Mouse (Mus musculus): ENCODE data around the gene Mcm5. TPM values are rescaled to one million over a fixed set of nuclear protein-coding genes. Genes with fewer than 3 reads are reported as not detected.

Gene Mcm5
- total RNA-seq, 2 experiments from 2014 or later: 12.7 to 14.2 TPM

DNA sequence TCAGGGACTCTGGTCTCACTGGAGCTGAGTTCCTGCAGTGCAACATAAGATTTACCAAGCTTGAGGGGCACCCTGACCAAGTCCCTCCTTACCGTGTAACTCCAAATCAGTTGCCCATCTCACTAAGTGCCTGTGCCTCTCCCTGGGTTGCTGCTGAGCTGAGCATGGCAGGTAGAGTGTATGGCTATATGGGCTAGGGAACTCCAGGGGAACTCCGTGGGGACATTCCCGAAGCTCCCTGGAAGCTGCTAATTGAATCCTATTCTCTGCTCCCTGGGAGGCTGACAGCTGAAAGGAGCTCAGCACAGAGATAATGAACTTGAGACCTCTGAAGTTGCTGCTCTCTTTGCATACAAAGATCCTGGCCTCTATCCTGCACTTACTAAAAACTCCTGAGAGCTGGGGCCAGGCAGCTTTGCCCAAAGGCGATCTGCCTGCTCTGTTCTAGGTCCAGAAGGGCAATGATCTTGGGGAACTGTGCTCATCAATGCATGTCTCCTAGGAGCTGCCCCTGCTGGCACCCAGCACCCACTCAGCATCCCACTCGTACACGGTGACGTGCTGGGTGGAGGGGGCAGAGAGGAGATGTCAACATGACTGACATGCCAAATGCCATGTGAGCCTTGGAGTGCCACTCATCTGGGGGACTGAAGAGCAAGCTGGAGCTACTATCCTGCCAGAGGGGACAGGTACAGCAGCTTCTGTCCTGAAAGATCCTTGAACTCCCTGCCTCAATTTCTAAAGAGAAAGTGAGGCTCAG is 48.3 kb downstream of the Mcm5 start:
- DNase-seq: no peak

DNA sequence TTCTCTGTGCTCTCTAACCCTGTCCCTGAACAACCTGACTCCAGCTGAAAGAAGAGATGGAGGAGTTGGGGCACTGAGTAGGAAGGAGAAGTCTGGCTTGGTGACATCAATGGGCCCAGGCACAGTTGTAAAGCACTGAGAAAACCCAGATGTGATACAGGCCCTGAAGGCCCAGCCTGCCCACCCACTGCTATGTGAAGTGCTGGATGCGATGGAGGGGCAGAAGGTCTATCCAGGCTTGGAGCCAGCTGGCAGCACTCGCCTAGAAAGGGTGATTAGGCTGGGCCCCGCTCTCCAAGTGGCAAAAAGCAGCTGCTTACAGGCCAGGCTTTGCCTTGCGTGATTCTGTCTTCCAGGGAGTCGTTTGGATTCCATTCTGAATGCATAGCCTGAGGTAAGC is 60.0 kb downstream of the Mcm5 start:
- DNase-seq: no peak

DNA sequence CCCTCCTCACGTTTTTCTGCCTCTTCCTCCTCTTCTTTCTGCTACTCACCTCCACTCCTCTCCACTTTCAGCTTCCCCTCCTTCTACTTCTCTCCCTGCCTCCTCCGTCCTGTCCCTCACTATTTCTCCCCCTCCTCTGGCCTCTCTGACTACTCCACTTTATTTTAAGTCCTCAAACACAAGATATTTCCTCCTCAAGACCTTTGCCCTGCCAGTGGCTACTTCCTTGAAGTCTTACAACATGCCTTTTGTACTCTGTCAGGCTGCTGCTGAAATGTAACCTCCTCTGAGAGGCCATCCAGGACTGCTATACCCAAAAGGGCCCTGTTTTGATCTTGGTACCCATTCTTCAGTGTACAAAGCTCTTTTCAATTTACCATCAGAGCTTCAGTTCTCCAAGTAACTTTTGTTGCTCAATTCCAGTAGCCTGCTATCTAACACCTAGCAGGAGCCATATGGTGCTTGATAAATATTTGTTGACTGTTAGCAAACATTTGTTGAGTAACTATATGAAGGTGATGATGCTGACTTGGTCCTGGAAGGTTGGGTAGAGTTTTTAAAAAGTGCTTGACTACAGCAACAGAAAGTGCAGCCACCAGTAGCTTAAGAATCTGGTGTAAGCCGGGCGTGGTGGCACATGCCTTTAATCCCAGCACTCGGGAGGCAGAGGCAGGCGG is 62.8 kb downstream of the Mcm5 start:
- no peak for DNase-seq

Other genes starting within 250 kb of the Mcm5 start
- gene Isx, start 236.4 kb upstream of the Mcm5 start, total RNA-seq (2021): not detected
- 10 to 100 TPM; 19.0 to 24.1 TPM for gene Hmgxb4, start 116.2 kb upstream of the Mcm5 start, total RNA-seq (2021)
- 10 to 100 TPM; 42.5 to 46.0 TPM for gene Tom1, start 75.9 kb upstream of the Mcm5 start, total RNA-seq (2021)
- gene Hmox1, start 15.9 kb upstream of the Mcm5 start, total RNA-seq (2021): 100 to 1,000 TPM in 1 of 2 experiments, 10 to 100 TPM in 1; 32.3 to 196 TPM
- 1 to 10 TPM; 2.0 to 2.8 TPM for gene Rasd2, start 104.4 kb downstream of the Mcm5 start, total RNA-seq (2021)